Mouse (Mus musculus): ENCODE results near the gene Olfr618. TPM values are rescaled to one million over a fixed set of nuclear protein-coding genes. Genes with fewer than 3 reads are reported as not detected.
"Not testable (repeated sequence)": the region's sequence is repeated elsewhere in the genome, so short reads cannot be mapped to it uniquely, and the experiment has no call there.

Gene Olfr618
- not detected in 2 replicates for total RNA-seq (2012; rRNA removed)

DNA sequence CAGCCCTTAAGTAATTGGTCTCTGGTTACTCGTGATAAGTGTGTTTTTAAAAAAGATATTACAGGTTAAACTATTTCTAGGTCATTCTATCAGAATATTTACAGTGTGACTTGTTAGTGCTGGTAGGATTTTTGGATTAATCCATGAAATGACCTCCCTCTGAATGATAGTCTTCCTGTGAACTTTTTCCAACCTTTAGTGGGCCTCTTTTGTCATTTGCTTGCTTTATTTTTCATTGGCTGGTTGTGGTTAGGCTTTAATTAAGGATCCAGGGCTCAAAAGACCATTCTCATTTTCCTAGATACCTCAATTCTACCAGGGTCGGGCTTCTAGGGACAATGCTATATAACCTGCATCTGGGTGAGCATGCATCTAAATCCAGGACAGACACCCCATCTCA, at the start of gene Olfr618:
Olfr618 (plus strand) TSS at position 301 of the 400 bp plus-strand sequence.
- DNase-seq (ENCODE audit: low read depth, low spot score), result no peak
- Histone ChIP-seq H3K9me3 (ENCODE audit: control insufficient read depth, insufficient read depth, low read depth, low read length) (no peaks in the 10 kb centered on the region), H3K9ac (ENCODE audit: insufficient read depth, low read depth, low read length, poor library complexity, severe bottlenecking) (no peak within 1 kb of the TSS), H3K36me3 (ENCODE audit: control insufficient read depth, insufficient read depth, low read length, poor library complexity, severe bottlenecking) (no peaks in the 10 kb centered on the region), H3K4me1 (ENCODE audit: control insufficient read depth in 2 of 2, insufficient read depth in 2 of 2, low read length in 2 of 2, poor library complexity in 1 of 2) (no peaks in the 10 kb centered on the region), H3K4me3 (ENCODE audit: insufficient read depth in 1 of 2, low read depth in 1 of 2, low read length in 2 of 2, poor library complexity in 1 of 2, severe bottlenecking in 1 of 2) (no peak within 1 kb of the TSS), H3K27ac (ENCODE audit: insufficient read depth, low read depth, low read length, poor library complexity, severe bottlenecking) (no peak within 1 kb of the TSS)
- no peak for TF ChIP-seq HCFC1 (IDR thresholded peaks at IDR 0.05; ENCODE audit: borderline replicate concordance, insufficient read depth, low read length)
- no peak for TF ChIP-seq ZNF384 (IDR thresholded peaks at IDR 0.05; ENCODE audit: low read depth, low read length)
- TF ChIP-seq CHD2 (IDR thresholded peaks at IDR 0.05; ENCODE audit: low read depth, low read length), result no peak
- in situ Hi-C loops (cut with MboI; ENCODE audit: low sequenced_read_pairs in 2 of 2, unreplicated experiment in 2 of 2), result no loop called here

GRCm38 (mm10) chr7:103542617-103543016, 47.3 kb upstream of the Olfr618 start, which contains the start of gene Olfr612:
Olfr612 (minus strand) TSS chr7:103542717.
- H3K36me3 ChIP-seq (ENCODE audit: control insufficient read depth, insufficient read depth, low read length, poor library complexity, severe bottlenecking); H3K9me3 ChIP-seq (ENCODE audit: control insufficient read depth, insufficient read depth, low read depth, low read length); H3K27ac ChIP-seq (ENCODE audit: insufficient read depth, low read depth, low read length, poor library complexity, severe bottlenecking); H3K4me3 ChIP-seq (ENCODE audit: insufficient read depth in 1 of 2, low read depth in 1 of 2, low read length in 2 of 2, poor library complexity in 1 of 2, severe bottlenecking in 1 of 2); H3K4me1 ChIP-seq (ENCODE audit: control insufficient read depth in 2 of 2, insufficient read depth in 2 of 2, low read length in 2 of 2, poor library complexity in 1 of 2); H3K9ac ChIP-seq (ENCODE audit: insufficient read depth, low read depth, low read length, poor library complexity, severe bottlenecking); in situ Hi-C loops (cut with MboI; ENCODE audit: low sequenced_read_pairs in 2 of 2, unreplicated experiment in 2 of 2); DNase-seq (ENCODE audit: low read depth, low spot score): not testable (repeated sequence)

DNA sequence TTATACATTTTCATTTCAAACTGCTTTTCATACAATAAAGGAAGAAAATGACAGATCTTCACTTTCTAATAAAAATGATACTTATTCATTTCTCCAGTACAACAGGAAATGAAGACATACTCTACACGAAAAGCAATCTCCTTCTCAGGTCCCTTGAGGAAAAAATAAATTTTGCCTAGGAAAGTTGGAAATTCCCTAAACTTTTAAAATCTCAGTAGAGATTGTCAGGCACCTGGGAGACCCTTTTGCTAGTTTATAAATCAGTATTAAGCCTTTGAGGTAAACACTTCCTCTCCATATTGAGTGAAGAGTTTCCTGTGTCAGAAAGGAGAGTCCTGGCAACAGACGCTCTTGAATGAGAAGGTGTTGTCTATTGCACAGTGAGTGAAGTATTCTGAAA, 42.1 kb upstream of the Olfr618 start, which contains the start of gene Olfr613:
Olfr613 (plus strand) TSS at position 301 of the 400 bp plus-strand sequence.
- Histone ChIP-seq H3K9me3 (ENCODE audit: control insufficient read depth, insufficient read depth, low read depth, low read length) (no peaks in the 10 kb centered on the region), H3K36me3 (ENCODE audit: control insufficient read depth, insufficient read depth, low read length, poor library complexity, severe bottlenecking) (no peaks in the 10 kb centered on the region), H3K4me3 (ENCODE audit: insufficient read depth in 1 of 2, low read depth in 1 of 2, low read length in 2 of 2, poor library complexity in 1 of 2, severe bottlenecking in 1 of 2) (no peak within 1 kb of the TSS), H3K9ac (ENCODE audit: insufficient read depth, low read depth, low read length, poor library complexity, severe bottlenecking) (no peak within 1 kb of the TSS), H3K4me1 (ENCODE audit: control insufficient read depth in 2 of 2, insufficient read depth in 2 of 2, low read length in 2 of 2, poor library complexity in 1 of 2) (no peaks in the 10 kb centered on the region), H3K27ac (ENCODE audit: insufficient read depth, low read depth, low read length, poor library complexity, severe bottlenecking) (no peak within 1 kb of the TSS)
- in situ Hi-C loops (cut with MboI; ENCODE audit: low sequenced_read_pairs in 2 of 2, unreplicated experiment in 2 of 2), result no loop called here
- TF ChIP-seq CHD2 (IDR thresholded peaks at IDR 0.05; ENCODE audit: low read depth, low read length) (no peak), ZNF384 (IDR thresholded peaks at IDR 0.05; ENCODE audit: low read depth, low read length) (no peak), HCFC1 (IDR thresholded peaks at IDR 0.05; ENCODE audit: borderline replicate concordance, insufficient read depth, low read length) (no peak), MAFK (IDR thresholded peaks at IDR 0.05; ENCODE audit: insufficient read depth, low read depth, low read length) (no peak), ZC3H11A (IDR thresholded peaks at IDR 0.05; ENCODE audit: borderline replicate concordance, low read depth, low read length) (no peak)
- no peak for DNase-seq (ENCODE audit: low read depth, low spot score)

DNA sequence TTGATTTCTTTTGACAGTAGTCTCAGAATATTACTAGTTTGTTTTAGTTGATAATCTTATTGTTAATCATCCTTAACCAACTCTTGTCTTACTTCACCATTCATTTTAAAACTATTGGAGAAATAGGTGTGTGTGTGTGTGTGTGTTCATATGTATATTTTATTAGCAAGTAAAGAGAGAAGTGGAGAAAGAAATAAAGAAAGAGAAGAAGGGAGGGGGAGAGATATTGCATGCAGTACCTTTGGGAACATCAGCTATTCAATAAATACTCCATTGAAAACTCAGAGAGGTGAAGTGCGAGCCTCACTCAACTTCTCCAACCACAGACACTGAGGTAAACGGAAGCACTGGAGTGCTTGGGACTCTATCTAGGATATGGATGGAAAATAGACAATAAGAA, 34.1 kb upstream of the Olfr618 start, which contains the start of gene Olfr615:
Olfr615 (plus strand) TSS at position 301 of the 400 bp plus-strand sequence.
- no peak within 1 kb of the TSS for H3K4me3 ChIP-seq (ENCODE audit: insufficient read depth in 1 of 2, low read depth in 1 of 2, low read length in 2 of 2, poor library complexity in 1 of 2, severe bottlenecking in 1 of 2)
- DNase-seq (ENCODE audit: low read depth, low spot score), result no peak
- H3K4me1 ChIP-seq (ENCODE audit: control insufficient read depth in 2 of 2, insufficient read depth in 2 of 2, low read length in 2 of 2, poor library complexity in 1 of 2), result no peaks in the 10 kb centered on the region
- in situ Hi-C loops (cut with MboI; ENCODE audit: low sequenced_read_pairs in 2 of 2, unreplicated experiment in 2 of 2), result no loop called here
- H3K36me3 ChIP-seq (ENCODE audit: control insufficient read depth, insufficient read depth, low read length, poor library complexity, severe bottlenecking), result no peaks in the 10 kb centered on the region
- H3K9me3 ChIP-seq (ENCODE audit: control insufficient read depth, insufficient read depth, low read depth, low read length), result no peaks in the 10 kb centered on the region
- no peak within 1 kb of the TSS for H3K9ac ChIP-seq (ENCODE audit: insufficient read depth, low read depth, low read length, poor library complexity, severe bottlenecking)
- H3K27ac ChIP-seq (ENCODE audit: insufficient read depth, low read depth, low read length, poor library complexity, severe bottlenecking), result no peak within 1 kb of the TSS
- TF ChIP-seq CHD2 (IDR thresholded peaks at IDR 0.05; ENCODE audit: low read depth, low read length) (no peak), HCFC1 (IDR thresholded peaks at IDR 0.05; ENCODE audit: borderline replicate concordance, insufficient read depth, low read length) (no peak), MAFK (IDR thresholded peaks at IDR 0.05; ENCODE audit: insufficient read depth, low read depth, low read length) (no peak), ZC3H11A (IDR thresholded peaks at IDR 0.05; ENCODE audit: borderline replicate concordance, low read depth, low read length) (no peak), ZNF384 (IDR thresholded peaks at IDR 0.05; ENCODE audit: low read depth, low read length) (no peak)

GRCm38 (mm10) chr7:103569043-103569442, 20.9 kb upstream of the Olfr618 start, which contains the start of gene Olfr616:
Olfr616 (minus strand) TSS chr7:103569143.
- Histone ChIP-seq H3K4me1 (ENCODE audit: control insufficient read depth in 2 of 2, insufficient read depth in 2 of 2, low read length in 2 of 2, poor library complexity in 1 of 2) (no peaks in the 10 kb centered on the region), H3K27ac (ENCODE audit: insufficient read depth, low read depth, low read length, poor library complexity, severe bottlenecking) (no peak within 1 kb of the TSS), H3K36me3 (ENCODE audit: control insufficient read depth, insufficient read depth, low read length, poor library complexity, severe bottlenecking) (no peaks in the 10 kb centered on the region), H3K9ac (ENCODE audit: insufficient read depth, low read depth, low read length, poor library complexity, severe bottlenecking) (no peak within 1 kb of the TSS), H3K4me3 (ENCODE audit: insufficient read depth in 1 of 2, low read depth in 1 of 2, low read length in 2 of 2, poor library complexity in 1 of 2, severe bottlenecking in 1 of 2) (no peak within 1 kb of the TSS), H3K9me3 (ENCODE audit: control insufficient read depth, insufficient read depth, low read depth, low read length) (no peaks in the 10 kb centered on the region)
- no peak for DNase-seq (ENCODE audit: low read depth, low spot score)
- TF ChIP-seq MAFK (IDR thresholded peaks at IDR 0.05; ENCODE audit: insufficient read depth, low read depth, low read length) (no peak), ZNF384 (IDR thresholded peaks at IDR 0.05; ENCODE audit: low read depth, low read length) (no peak), CHD2 (IDR thresholded peaks at IDR 0.05; ENCODE audit: low read depth, low read length) (no peak), HCFC1 (IDR thresholded peaks at IDR 0.05; ENCODE audit: borderline replicate concordance, insufficient read depth, low read length) (no peak), ZC3H11A (IDR thresholded peaks at IDR 0.05; ENCODE audit: borderline replicate concordance, low read depth, low read length) (no peak)
- in situ Hi-C loops (cut with MboI; ENCODE audit: low sequenced_read_pairs in 2 of 2, unreplicated experiment in 2 of 2), result no loop called here

All from ES-E14 (cell line).